Mouse (Mus musculus) cerebellum, adult 2 months (tissue): ENCODE data around the gene 9230104L09Rik.

Experiments used
- CTCF ChIP-seq: fragments of 200-500 bp; IDR thresholded peaks from 2 replicates; pipeline ENCODE4 v1.5.1; 2011; ENCODE audit warnings: low read depth, mild to moderate bottlenecking, control low read depth, low read length, moderate library complexity, borderline replicate concordance; ENCODE audit not compliant: insufficient read depth
- POLR2A ChIP-seq: fragments of 200-500 bp; IDR thresholded peaks from 2 replicates; pipeline ENCODE4 v1.6.1; 2011; ENCODE audit warnings: low read length, control low read depth, borderline replicate concordance; ENCODE audit not compliant: insufficient read depth

GRCm38 (mm10) chr2:148861693-148862092, 3.1 kb downstream of the 9230104L09Rik start:
- TF ChIP-seq CTCF (no peak), POLR2A (no peak)
